Mouse (Mus musculus): ENCODE measurements at regions not wholly inside any gene's neighbourhood (a gene's known extent, or its start where the extent isn't known, plus 50 kb on each side); places are given as distances from the start of the nearest gene placed in this dataset.

DNA sequence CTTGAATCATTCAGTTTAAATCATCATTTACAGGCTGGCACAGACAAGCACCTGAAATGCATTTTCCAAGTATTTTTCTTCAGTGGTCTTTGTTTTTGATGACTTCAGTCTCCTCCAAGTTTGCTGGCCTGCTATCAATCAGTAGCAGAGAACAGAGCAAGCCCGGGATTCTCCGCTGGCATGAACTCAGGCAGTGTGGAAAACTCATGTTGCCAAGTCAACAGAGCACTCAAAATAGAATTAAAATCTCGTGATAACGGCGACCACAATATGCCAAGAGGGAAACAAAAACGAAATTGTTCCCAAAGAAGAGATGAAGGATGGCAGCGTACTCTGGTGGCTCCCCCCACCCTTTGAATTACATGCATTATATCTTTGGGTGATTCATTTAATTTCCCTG is 190.9 kb upstream of the Fat4 start:
- H3K4me2 ChIP-seq = no peak overlapping the region
- no peak overlapping the region for H3K4me3 ChIP-seq
- no peaks in the 10 kb centered on the region for H3K27me3 ChIP-seq
- no peak overlapping the region for H3K27ac ChIP-seq
- H3K9ac ChIP-seq = no peak overlapping the region
- H3K9me3 ChIP-seq = no peaks in the 10 kb centered on the region
- no peaks in the 10 kb centered on the region for H3K36me3 ChIP-seq
- WGBS = 67% methylated on average over 7 of the region's 7 CpGs
- peaks cover 7% of the 10 kb centered on the region; the same call in 1 of the 2 replicates for H3K4me1 ChIP-seq
- no peak for ATAC-seq (ENCODE audit: borderline replicate concordance, extremely low read depth, low FRiP score, low TSS enrichment)

DNA sequence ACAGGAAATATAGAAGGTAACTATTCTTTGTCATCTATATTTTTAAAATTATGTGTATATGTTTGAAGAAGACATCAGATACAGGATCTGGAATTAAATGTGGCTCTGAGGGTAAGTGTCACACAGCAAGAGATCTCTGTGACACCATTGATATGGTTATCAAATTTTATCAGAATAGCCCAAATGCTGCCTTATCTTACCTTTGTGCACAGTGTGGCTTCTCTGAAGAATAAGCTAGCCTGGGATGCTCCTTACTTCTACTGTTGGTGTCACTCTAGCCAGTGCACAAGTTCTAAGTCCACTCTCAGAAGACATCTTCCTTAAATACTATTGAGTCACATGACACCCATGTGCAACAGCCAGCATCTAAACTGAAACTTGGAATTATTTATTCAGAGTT is 194.0 kb upstream of the Fat4 start:
- H3K4me2 ChIP-seq = no peak overlapping the region
- no peaks in the 10 kb centered on the region for H3K36me3 ChIP-seq
- no peak for ATAC-seq (ENCODE audit: borderline replicate concordance, extremely low read depth, low FRiP score, low TSS enrichment)
- no peak overlapping the region for H3K4me3 ChIP-seq
- H3K4me1 ChIP-seq = 0 out of 2 replicates have a peak, but pooled peaks cover under 1% of the 10 kb centered on the region
- H3K27me3 ChIP-seq = no peaks in the 10 kb centered on the region
- no peak overlapping the region for H3K27ac ChIP-seq
- no peaks in the 10 kb centered on the region for H3K9me3 ChIP-seq
- H3K9ac ChIP-seq = no peak overlapping the region

DNA sequence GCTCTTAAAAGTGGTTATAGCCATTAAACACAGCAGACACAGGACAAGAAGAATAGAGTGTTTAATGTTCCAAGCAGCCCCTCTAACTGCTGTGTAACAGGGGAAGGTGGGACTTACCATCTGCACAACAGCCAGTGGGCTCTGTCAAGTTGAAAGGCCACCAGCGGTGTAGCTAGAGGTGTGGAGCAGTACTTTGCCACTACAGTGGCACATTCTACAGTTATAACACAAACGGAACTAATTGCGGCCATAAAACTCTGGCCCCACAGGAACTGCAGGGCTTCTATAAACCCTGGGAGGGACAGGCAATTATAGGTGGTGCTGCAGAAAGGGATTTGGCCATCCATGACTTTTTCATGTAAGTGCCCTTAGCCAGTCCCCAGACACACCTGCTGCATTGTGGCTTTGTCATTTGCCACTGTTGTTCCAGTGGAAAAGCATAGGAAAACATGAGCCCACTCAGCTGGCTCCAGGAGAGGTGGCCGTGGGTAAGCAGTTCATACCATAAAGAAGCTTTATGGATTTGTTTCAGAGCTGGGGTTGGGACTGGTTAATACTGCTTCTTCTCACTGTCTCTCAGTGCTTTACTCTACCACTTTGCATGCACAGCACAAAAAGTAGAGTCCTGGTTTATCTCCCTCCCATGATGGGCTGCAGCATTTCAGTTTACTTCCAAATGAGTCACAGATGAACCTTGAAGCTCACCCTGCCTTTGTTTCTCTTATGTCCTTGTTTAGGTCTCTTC is 199.8 kb upstream of the Ankrd50 start:
- Histone ChIP-seq H3K4me2 (no peak overlapping the region), H3K4me3 (no peak overlapping the region), H3K27ac (no peak overlapping the region), H3K9ac (no peak overlapping the region), H3K9me3 (no peaks in the 10 kb centered on the region), H3K27me3 (no peaks in the 10 kb centered on the region), H3K4me1 (no peaks in the 10 kb centered on the region), H3K36me3 (no peaks in the 10 kb centered on the region)
- ATAC-seq (ENCODE audit: borderline replicate concordance, extremely low read depth, low FRiP score, low TSS enrichment) = no peak
- 83% methylated on average over 4 of the region's 4 CpGs for WGBS

DNA sequence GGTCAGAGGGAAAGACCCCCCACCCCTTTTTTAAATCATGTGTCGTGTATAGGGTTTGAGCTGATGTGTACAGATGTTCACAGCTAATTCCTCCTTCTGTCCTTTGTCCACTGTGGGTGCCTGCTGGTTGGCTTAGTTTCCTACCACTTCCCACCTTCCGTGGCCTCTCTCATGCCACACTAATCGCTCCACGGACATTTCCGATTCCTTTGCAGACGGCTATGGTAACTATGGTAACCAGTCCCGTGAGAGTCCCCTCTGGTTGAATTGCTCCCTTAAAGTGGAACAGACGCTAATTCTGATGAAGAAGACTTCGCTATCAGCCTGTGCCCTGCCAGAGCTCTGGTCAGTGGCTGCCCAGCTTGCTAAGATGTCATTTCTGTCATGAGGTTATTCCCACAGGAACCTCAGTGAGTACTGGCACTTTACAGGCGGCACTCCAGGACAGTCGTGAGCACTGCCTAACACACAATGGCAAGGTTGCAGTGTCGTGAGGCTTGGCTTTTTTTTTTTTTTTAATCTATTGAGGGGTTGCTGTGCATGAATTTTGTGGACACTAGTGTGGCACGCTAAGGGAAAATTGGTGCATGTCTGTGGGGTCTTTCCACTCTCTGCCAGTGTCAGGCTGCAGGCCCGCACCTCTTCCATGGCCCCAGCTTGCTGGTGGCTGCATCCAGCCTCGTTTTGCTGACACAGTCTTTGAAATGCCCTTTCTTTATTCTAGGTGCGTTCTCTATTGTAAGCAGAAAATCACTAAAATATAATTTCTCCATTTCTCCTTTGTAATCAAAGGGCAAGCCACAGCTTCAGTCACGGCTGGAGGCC is 179.2 kb upstream of the Ankrd50 start:
- Histone ChIP-seq H3K4me2 (no peak overlapping the region; the same call in 1 of the 2 replicates), H3K27me3 (no peaks in the 10 kb centered on the region), H3K4me3 (no peak overlapping the region), H3K9me3 (no peaks in the 10 kb centered on the region), H3K9ac (no peak overlapping the region), H3K27ac (no peak overlapping the region), H3K36me3 (no peaks in the 10 kb centered on the region), H3K4me1 (peaks cover 14% of the 10 kb centered on the region)
- WGBS = 52% methylated on average over 17 of the region's 17 CpGs
- ATAC-seq (ENCODE audit: borderline replicate concordance, extremely low read depth, low FRiP score, low TSS enrichment) = no peak

DNA sequence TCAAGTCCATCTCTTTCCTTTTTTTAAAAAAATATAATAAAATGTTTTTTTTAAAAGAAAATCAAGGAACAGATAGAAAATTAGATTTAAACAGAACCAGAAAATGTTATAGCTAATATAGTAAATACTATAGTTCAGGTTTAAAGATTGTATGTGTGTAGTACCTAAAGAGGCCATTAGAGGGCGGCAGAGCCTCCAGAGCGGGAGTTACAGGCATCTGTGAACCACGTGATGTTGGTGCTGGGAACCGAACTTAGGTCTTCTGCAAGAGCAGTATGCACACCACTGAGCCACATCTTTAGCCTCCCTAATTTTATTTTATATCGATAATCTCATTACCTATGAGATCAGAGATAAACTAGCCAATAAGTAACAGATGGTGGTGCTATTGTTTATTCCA is 178.4 kb upstream of the Ankrd50 start:
- H3K9me3 ChIP-seq = no peaks in the 10 kb centered on the region
- H3K36me3 ChIP-seq = no peaks in the 10 kb centered on the region
- no peak overlapping the region for H3K27ac ChIP-seq
- no peaks in the 10 kb centered on the region for H3K27me3 ChIP-seq
- WGBS = 73% methylated on average over 5 of the region's 5 CpGs
- H3K4me3 ChIP-seq = no peak overlapping the region
- no peak overlapping the region for H3K9ac ChIP-seq
- H3K4me1 ChIP-seq = peaks cover 14% of the 10 kb centered on the region
- H3K4me2 ChIP-seq = no peak overlapping the region
- no peak for ATAC-seq (ENCODE audit: borderline replicate concordance, extremely low read depth, low FRiP score, low TSS enrichment)

DNA sequence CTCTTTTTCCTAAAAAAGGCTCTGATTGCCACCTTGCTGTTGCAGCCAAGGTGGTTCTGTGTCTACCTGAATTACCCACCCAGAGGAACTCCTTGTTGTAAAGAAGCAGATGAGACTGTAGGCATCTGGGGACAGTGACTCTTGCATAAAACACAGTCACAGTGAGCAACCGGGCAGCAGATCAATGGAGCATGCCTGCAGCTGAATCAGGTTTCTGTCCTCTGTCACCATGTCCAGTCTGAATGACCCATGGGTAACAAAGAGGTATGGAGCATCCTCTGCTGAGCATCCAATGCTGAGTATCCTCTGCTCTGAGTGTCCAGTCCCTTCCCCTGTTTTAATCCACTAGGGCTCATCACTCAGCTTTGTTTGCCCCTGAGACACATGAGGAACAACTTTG is 172.1 kb upstream of the Ankrd50 start:
- no peak overlapping the region for H3K27ac ChIP-seq
- 70% methylated on average over 1 of the region's 1 CpGs for WGBS
- no peak overlapping the region for H3K4me3 ChIP-seq
- H3K36me3 ChIP-seq = no peaks in the 10 kb centered on the region
- H3K27me3 ChIP-seq = no peaks in the 10 kb centered on the region
- H3K9me3 ChIP-seq = no peaks in the 10 kb centered on the region
- no peak for ATAC-seq (ENCODE audit: borderline replicate concordance, extremely low read depth, low FRiP score, low TSS enrichment)
- H3K9ac ChIP-seq = no peak overlapping the region
- H3K4me2 ChIP-seq = no peak overlapping the region
- no peaks in the 10 kb centered on the region for H3K4me1 ChIP-seq

DNA sequence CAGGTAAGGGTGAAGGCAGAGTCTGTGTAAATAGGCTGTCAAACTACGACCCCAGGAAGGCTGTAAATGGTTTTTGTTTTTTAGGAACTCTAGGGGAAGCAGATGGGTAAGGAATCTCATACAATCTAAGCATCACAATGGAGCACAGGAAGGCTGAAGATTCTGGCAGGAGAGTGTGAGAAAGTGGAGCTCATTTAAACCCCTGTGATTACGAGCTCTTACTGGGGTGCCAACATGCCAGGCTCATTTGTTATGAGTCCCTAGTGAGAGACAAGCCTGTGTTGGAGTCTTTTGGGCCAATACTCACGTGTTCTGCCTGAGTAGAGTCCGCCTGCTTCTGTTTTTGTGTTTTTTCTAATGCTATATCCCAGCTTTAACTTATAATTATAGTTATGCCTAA is 169.3 kb upstream of the Ankrd50 start:
- Histone ChIP-seq H3K36me3 (no peaks in the 10 kb centered on the region), H3K4me1 (no peaks in the 10 kb centered on the region), H3K4me3 (no peak overlapping the region), H3K9ac (no peak overlapping the region), H3K27me3 (no peaks in the 10 kb centered on the region), H3K4me2 (no peak overlapping the region), H3K27ac (no peak overlapping the region), H3K9me3 (no peaks in the 10 kb centered on the region)
- WGBS = 72% methylated on average over 4 of the region's 4 CpGs
- no peak for ATAC-seq (ENCODE audit: borderline replicate concordance, extremely low read depth, low FRiP score, low TSS enrichment)

DNA sequence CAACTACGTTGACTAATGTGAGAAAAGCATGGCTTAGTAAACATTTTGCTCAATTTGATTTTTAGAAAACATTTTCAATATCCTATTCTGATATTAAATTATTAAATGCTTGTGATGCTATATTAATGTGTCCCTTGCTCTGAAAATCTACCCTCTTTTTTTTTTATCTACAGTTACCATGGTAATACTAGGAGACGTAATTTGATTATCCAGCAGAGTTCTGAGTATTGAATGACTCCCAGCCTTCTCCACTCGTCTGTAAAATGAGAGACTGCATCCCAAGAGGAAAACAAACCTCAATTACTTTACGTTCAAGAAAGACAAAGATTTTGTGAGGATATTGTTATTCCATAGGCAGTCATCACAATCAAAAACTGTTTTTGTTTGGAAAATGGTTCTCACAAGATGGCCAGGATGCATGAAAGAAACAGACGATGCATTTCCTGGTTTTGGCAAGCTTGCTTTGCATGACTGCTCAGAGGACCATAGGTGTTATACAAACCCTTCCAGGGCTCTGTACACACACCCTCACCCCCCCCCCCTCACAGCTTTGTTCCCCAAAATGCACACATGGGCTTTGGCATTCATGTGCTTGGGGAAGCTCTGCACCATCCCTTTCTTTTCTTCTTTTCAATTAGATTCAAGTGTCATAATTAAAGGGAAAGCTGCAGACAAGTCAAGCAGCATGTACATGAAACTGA is 168.5 kb upstream of the Ankrd50 start:
- H3K4me2 ChIP-seq = no peak overlapping the region
- no peaks in the 10 kb centered on the region for H3K27me3 ChIP-seq
- no peak overlapping the region for H3K4me3 ChIP-seq
- H3K36me3 ChIP-seq = no peaks in the 10 kb centered on the region
- ATAC-seq (ENCODE audit: borderline replicate concordance, extremely low read depth, low FRiP score, low TSS enrichment) = no peak
- no peak overlapping the region for H3K9ac ChIP-seq
- H3K4me1 ChIP-seq = peaks cover 7% of the 10 kb centered on the region; the same call in 1 of the 2 replicates
- WGBS = 61% methylated on average over 5 of the region's 5 CpGs
- no peak overlapping the region for H3K27ac ChIP-seq
- H3K9me3 ChIP-seq = no peaks in the 10 kb centered on the region

DNA sequence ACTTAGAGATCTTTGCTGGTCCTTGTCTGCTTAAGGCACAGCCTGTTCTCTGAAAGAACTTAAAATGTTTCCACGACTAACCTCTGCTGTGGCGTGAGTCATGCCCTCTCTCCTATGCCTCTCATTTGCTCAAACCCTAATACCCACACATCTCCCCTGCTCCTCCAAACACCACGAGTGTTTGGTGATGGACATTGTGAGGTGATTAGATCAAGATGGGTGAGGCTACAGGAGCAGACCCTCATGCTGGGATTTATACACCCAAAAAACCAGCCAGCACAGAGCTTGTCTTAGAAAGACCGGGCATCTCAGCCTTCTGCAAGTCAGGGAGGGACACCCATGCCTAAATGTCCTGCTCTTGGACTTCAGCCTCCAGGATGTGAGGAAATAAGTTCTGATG is 165.5 kb upstream of the Ankrd50 start:
- no peak overlapping the region for H3K4me3 ChIP-seq
- WGBS = 47% methylated on average over 4 of the region's 4 CpGs
- no peaks in the 10 kb centered on the region for H3K9me3 ChIP-seq
- ATAC-seq (ENCODE audit: borderline replicate concordance, extremely low read depth, low FRiP score, low TSS enrichment) = no peak
- no peaks in the 10 kb centered on the region for H3K27me3 ChIP-seq
- no peak overlapping the region for H3K4me2 ChIP-seq
- no peaks in the 10 kb centered on the region for H3K36me3 ChIP-seq
- no peak overlapping the region for H3K27ac ChIP-seq
- no peak overlapping the region for H3K9ac ChIP-seq
- peaks cover 8% of the 10 kb centered on the region; the same call in 1 of the 2 replicates for H3K4me1 ChIP-seq

DNA sequence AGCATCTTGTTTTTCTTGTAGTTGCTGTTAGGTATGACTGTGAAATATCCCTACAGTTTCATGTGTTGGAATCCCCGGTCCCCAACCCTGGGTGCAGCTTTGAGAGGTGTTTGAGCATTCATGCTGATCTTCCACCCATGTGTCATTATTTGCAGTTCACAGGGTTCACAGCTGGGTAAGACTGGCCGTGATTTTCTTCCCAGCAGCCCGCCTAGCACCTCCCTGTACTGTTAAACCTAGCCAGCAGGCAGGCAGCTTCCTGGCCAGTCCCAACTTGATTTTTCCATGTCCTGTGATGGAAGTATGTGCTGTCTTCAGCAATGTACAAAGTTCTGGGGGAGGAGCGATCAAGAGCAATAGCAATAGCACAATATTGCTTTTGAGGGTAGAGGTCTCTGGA is 164.0 kb upstream of the Ankrd50 start:
- no peaks in the 10 kb centered on the region for H3K36me3 ChIP-seq
- 50% methylated on average over 4 of the region's 4 CpGs for WGBS
- H3K9me3 ChIP-seq = no peaks in the 10 kb centered on the region
- H3K27ac ChIP-seq = peak overlapping the region; percentile 25; the same call in 1 of the 2 replicates
- H3K4me3 ChIP-seq = no peak overlapping the region
- no peak overlapping the region for H3K4me2 ChIP-seq
- H3K4me1 ChIP-seq = peaks cover 8% of the 10 kb centered on the region; the same call in 1 of the 2 replicates
- ATAC-seq (ENCODE audit: borderline replicate concordance, extremely low read depth, low FRiP score, low TSS enrichment) = no peak
- no peaks in the 10 kb centered on the region for H3K27me3 ChIP-seq
- H3K9ac ChIP-seq = no peak overlapping the region

DNA sequence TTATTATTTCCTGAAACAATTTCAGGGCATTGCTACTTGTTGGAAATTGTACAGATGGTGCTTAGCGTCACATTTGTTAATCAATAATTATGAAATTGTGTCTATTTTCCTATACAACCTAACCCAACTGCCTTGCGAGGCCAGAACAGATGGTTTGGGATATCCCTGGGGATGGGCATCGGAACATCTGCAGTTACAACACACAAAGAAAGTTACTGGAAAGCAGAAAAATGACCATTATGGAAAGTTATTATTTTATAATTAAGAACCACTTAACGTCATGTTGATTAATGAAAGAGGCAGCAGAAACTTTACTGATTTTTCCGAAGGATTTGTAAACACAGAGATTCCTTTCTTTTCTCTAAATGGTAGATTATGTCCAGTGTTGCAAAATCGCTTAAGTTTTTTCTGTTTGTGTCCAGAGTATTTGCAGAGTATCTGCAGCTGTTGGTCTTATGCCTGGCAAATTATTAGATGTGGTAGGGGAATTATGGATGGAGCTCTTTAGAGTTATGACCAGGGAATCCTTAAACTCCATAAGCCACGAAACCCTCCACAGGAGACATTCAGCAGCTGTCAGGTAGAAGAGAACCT is 163.2 kb upstream of the Ankrd50 start:
- no peaks in the 10 kb centered on the region for H3K27me3 ChIP-seq
- H3K4me2 ChIP-seq = no peak overlapping the region
- no peak overlapping the region for H3K4me3 ChIP-seq
- H3K4me1 ChIP-seq = peaks cover 8% of the 10 kb centered on the region; the same call in 1 of the 2 replicates
- WGBS = 45% methylated on average over 7 of the region's 7 CpGs
- H3K9me3 ChIP-seq = no peaks in the 10 kb centered on the region
- peak; percentile 85; the same call in 1 of the 2 replicates for ATAC-seq (ENCODE audit: borderline replicate concordance, extremely low read depth, low FRiP score, low TSS enrichment)
- H3K9ac ChIP-seq = no peak overlapping the region
- H3K27ac ChIP-seq = peak overlapping the region; percentile 25; the same call in 1 of the 2 replicates
- H3K36me3 ChIP-seq = no peaks in the 10 kb centered on the region

All from lung, embryonic 15.5 days (tissue).